Mouse (Mus musculus) cerebellum, adult 8-10 months (tissue): Measurements from ENCODE around the gene Gna11.

Source experiments
- DNase-seq: peaks from one replicate; pipeline ENCODE4 v3.0.0; 2022

Gna11 gene

GRCm38 (mm10) chr10:81542727-81543460 is 2.1 kb downstream of the Gna11 start:
- no peak for DNase-seq

GRCm38 (mm10) chr10:81541803-81542202 is 3.2 kb downstream of the Gna11 start:
- DNase-seq = no peak

GRCm38 (mm10) chr10:81541363-81541762 is 3.6 kb downstream of the Gna11 start:
- DNase-seq = no peak

GRCm38 (mm10) chr10:81538321-81539048 is 6.5 kb downstream of the Gna11 start:
- DNase-seq = no peak

DNA sequence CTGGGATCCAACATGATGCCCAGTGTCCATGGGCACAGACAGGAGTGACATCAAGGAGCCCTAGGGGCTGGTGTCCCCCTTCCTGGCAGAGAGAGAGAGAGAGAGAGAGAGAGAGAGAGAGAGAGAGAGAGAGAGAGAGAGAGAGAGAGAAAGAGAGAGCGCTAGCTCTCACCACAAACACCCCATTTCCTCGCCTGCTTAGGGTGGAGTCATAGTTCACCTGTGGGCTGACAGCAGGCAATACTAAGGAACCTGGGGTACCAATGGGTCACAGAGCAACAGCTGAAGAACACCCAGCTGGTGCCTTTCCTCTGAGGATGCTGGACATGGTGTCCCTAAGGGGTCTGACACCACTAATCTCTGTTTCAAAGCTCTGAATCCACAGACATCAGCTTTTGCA is 7.6 kb downstream of the Gna11 start:
- DNase-seq = no peak

- no peak for DNase-seq
These were observed 8.3 kb downstream of the Gna11 start for GRCm38 (mm10) chr10:81536734-81537133.

GRCm38 (mm10) chr10:81534826-81535225 is 10.2 kb downstream of the Gna11 start:
- DNase-seq = no peak

DNA sequence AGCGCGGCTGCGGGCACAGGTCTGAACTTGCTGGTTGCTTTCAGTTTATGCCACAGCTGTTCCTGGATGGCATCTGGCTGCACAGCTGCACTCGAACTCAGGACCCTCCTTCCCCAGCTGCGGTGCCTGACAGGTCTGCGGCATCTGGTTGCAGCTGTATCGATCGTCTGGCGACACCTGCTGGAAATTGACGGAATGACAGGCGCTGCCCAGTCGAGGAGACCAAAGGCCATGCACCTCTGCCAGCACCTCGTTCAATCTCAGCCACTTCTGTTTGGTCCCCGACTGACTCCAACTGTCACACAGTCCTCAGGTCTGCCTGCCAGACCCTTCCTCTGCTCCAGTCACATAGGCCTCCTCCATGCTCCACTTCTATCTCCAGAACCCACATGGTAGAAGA is 18.2 kb downstream of the Gna11 start:
- peak; percentile 68 for DNase-seq

DNA sequence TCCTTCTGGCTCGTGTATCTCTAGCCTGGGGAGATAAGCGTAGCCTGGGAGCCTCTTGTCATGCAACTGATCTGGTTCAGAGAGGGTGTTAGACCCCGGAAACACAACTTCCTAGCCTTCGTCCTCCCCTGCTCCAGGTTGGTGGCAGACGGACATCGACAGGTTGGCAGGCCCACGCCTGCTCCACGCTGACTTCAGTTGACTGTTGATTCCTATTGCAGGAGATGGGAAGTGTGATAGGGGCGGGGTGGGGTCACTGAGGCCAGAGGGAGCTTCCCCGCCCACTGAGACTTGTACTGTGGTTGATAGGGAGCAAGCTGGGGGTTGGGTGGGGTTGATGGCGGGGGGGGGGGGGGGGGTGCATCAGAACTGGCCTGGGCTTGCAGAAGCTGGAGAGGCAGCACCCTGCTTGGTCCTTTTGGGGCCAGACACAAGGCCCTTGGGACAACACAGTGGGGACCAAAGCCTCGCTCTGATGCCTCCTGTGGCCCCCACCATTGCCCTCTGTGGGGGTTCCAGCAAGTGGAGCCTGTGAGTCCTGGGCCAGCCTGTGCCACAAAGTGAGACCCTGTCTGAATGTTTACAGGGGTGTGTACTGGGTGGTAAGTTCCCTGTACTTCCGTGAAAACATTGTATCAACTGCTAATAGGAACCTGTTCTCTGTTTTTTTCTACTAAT is 19.8 kb downstream of the Gna11 start:
- DNase-seq = no peak

GRCm38 (mm10) chr10:81524051-81524605 is 20.9 kb downstream of the Gna11 start, which contains the start of gene Gna15:
Gene Gna15, minus strand, starts transcription at chr10:81524225.
- DNase-seq = no peak

GRCm38 (mm10) chr10:81523570-81523969 is 21.4 kb downstream of the Gna11 start:
- no peak for DNase-seq

- DNase-seq = no peak
These were observed 21.8 kb downstream of the Gna11 start for GRCm38 (mm10) chr10:81523142-81523541.

DNA sequence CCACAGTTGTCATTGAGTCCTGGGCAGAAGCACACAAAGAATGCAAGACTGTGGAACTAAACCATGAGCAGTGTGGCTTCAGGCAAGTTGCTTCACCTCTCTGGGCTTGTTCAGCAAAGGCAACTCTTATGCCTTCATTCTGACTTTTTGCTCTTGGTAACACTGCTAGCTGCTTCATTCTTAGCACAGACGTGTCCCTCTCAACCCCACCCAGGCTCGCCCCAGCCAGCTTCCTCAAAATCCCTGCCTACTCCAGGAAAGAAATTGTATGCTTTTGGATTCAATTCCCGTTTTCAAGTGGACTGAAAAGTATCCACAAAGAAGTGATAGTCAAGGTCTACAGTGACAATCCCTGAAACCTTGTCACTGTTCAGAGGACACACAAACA is 25.0 kb downstream of the Gna11 start:
- DNase-seq = no peak

DNA sequence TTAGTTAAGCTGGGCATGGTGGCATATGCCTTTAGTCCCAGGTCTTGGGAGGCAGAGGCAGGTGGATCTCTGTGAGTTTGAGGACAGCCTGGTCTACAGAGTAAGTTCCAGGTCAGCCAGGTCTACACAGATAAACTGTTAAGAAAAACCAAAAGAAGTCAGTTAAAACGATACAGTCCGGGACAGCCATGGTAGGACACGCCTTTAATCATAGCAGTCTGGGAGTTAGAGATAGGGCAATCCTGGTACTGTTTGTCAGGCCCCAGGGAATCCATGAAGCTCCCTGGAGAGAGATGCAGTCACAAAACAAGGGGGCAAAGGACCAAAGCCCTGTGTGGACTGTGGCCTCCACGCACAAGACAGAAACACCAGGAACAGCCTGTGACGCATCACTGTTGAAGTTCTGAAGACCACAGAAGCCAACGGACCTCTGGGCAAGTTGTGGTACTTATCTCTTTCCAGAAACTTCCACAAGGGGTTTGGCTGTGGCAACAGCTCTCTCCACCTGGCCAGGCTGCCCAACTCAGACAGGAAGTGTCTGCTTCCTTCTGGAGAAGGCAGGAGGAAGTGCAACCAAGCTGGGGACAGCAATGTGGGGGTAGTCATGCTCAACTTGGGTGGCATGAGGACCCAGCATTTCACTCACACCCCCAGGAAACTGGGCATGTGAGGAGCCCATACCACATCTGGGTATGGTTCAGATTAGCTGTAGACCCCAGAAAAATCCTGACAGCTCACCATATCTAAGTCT is 25.6 kb downstream of the Gna11 start:
- no peak for DNase-seq

DNA sequence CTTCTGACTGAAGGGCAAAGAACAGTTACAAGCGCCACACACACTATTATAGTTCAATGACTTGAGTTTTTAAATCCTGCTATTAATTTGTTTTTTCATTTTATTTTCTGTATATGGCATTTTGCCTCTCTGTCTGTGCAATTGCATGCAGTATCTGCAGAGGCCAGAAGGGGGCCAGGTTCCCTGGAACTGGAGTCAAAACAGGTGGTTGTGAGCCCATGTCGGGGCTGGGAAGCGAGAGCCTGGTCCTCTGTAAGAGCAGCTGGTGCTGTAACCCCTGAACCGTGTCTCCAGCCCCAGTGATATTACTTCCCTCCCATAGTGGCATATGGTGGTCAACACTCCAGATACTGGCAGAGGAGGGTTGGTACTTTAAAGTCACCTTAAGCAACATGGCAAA is 26.4 kb downstream of the Gna11 start:
- DNase-seq = peak; percentile 56

DNA sequence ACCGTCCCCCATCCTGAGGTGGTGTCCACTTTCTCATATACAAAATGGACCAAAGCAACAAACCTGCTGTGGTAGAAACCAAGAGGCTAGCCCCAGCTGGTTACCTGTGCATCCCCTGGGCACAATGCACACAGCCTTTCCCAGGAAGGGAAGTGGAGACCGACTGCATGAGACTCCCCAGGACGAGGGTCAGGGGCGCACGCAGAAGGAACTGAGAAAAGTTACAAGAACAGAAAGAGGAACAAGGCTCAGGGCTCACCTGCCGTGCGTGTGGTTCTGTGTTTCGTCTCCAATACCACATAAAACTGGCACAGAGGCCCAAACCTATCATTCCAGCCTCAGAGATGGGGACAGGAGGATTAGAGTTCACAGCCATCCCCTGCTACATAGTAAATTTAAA is 27.8 kb downstream of the Gna11 start:
- no peak for DNase-seq

GRCm38 (mm10) chr10:81513798-81514197 is 31.2 kb downstream of the Gna11 start:
- DNase-seq = no peak

DNA sequence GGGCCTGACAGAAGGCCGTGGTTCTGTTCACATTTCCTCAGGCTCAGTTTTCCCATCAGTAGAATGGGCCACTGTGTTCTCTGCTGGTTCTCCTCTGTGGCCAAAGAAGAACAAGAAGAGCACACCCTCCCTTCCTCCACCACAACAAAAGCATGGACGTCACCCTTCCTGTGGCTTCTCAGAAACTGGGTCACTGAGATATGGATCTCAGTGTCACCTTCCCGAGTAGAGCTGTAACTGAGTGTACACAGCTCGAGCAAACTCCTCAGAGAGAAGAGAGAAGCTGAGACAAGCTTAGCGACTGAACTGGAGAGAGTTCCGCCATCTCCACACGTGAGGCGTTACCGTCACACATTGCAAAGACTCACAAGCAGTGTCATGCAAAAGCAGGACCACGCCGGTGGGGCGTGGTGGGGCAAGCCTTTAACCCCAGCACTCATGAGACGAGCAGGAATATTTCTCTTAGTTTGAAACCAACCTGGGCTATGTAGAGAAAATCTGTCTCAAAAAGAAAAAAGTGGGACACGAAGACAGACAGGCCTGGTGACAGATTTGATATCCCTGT is 34.7 kb downstream of the Gna11 start:
- no peak for DNase-seq

GRCm38 (mm10) chr10:81507691-81508489 is 37.1 kb downstream of the Gna11 start:
- DNase-seq = no peak

- no peak for DNase-seq
These were observed 37.9 kb downstream of the Gna11 start for GRCm38 (mm10) chr10:81507095-81507494.

- no peak for DNase-seq
These were observed 39.9 kb downstream of the Gna11 start for GRCm38 (mm10) chr10:81505016-81505664.
